Mouse (Mus musculus) heart, adult 2 months (tissue): ENCODE results near the gene A930018P22Rik. TPM values are rescaled to one million over a fixed set of nuclear protein-coding genes. Genes with fewer than 3 reads are reported as not detected.
"Not testable (repeated sequence)": the region's sequence is repeated elsewhere in the genome, so short reads cannot be mapped to it uniquely, and the experiment has no call there.

Experiments used
- DNase-seq, 2 experiments: peaks; one replicate each; pipeline ENCODE4 v3.0.0; 2021
- H3K27ac ChIP-seq: fragments of 200-600 bp; 2 replicates; pipeline ENCODE4 v1.8.1; 2022
- H3K27me3 ChIP-seq: fragments of 200-500 bp; 2 replicates; pipeline ENCODE4 v1.6.1; 2012; ENCODE audit warnings: mild to moderate bottlenecking, low read length, inconsistent platforms, mixed read lengths; ENCODE audit not compliant: control insufficient read depth, insufficient read depth
- H3K36me3 ChIP-seq: fragments of 200-500 bp; 2 replicates; pipeline ENCODE4 v1.6.1; 2012; ENCODE audit warnings: low read length, inconsistent platforms; ENCODE audit not compliant: control insufficient read depth, insufficient read depth
- H3K4me1 ChIP-seq: fragments of 200-500 bp; 2 replicates; pipeline ENCODE4 v1.6.1; 2011; ENCODE audit warnings: low read length; ENCODE audit not compliant: control insufficient read depth, insufficient read depth
- H3K4me3 ChIP-seq: fragments of 200-600 bp; 2 replicates; pipeline ENCODE4 v1.8.1; 2022
- H3K79me2 ChIP-seq: fragments of 200-500 bp; replicated peaks from 2 replicates; pipeline ENCODE4 v1.6.1; 2012; ENCODE audit warnings: mild to moderate bottlenecking, inconsistent platforms, low read length, moderate library complexity, mixed read lengths; ENCODE audit not compliant: control insufficient read depth, insufficient read depth
- H3K9ac ChIP-seq: fragments of 200-500 bp; 2 replicates; pipeline ENCODE4 v1.6.1; 2012; ENCODE audit warnings: low read depth, mild to moderate bottlenecking, control low read depth, inconsistent platforms, low read length, mixed read lengths
- CTCF ChIP-seq: fragments of 200-600 bp; IDR thresholded peaks from 2 replicates; pipeline ENCODE4 v1.8.1; 2022; ENCODE audit warnings: antibody characterized with exemption, mild to moderate bottlenecking, moderate library complexity
- EP300 ChIP-seq: fragments of 200-500 bp; IDR thresholded peaks from 2 replicates; pipeline ENCODE4 v1.6.1; 2011; ENCODE audit warnings: low read depth, low read length, control low read depth; ENCODE audit not compliant: insufficient read depth
- POLR2A ChIP-seq: fragments of 200-500 bp; IDR thresholded peaks from 2 replicates; pipeline ENCODE4 v1.6.1; 2011; ENCODE audit warnings: mild to moderate bottlenecking, low read depth, low read length, control low read depth; ENCODE audit not compliant: insufficient read depth
- WGBS: fragments of 180-500 bp; shearing (Covaris S2); methylation state at CpG from one replicate; pipeline ENCODE4 v1.1.7; 2018; 5-methylcytosine and 5-hydroxymethylcytosine counted together
- intact Hi-C: fragments of 180-260 bp; cut with DNase I; formaldehyde crosslinking; loops from one replicate; pipeline ENCODE4 v1.15.1; 2025
- polyA plus RNA-seq: library from polyadenylated mRNA; depleted of rRNA; stranded (reverse); fragments of >200 nt; gene quantifications from 2 replicates; pipeline ENCODE4 v1.2.3, GENCODE M21; 2012
- total RNA-seq, 2 experiments: library from RNA; stranded (reverse); gene quantifications; 2 replicates each; pipeline ENCODE4 v1.2.3; 2021

The A930018P22Rik gene
- total and polyA plus RNA-seq, 3 experiments = 0.48 to 0.63 TPM; not detected in 1

DNA sequence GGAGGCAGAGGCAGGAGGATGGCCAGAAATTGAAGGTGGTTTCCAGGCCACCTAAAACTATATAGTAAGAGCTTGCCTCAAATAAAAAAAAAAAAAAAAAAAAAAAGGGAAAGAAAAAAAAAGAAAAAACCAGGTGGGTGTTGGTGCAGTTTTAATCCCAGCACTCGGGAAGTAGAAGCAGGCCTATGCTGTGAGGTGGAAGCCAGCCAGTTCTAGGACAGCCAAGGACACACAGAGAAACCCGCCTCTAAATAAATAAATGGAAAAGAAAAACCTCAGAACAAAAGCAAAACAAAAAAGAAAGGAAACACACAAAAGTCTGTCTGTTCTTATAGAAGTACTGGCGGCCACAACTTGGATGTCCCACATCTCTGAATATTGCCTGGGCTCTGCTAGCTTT is 7.7 kb upstream of the A930018P22Rik start:
- no peak for DNase-seq
- H3K4me3 ChIP-seq = no peak overlapping the region
- WGBS = 68% methylated on average over 3 of the region's 3 CpGs
- H3K4me1 ChIP-seq = no peaks in the 10 kb centered on the region
- H3K79me2 ChIP-seq = no peaks in the 10 kb centered on the region
- no peaks in the 10 kb centered on the region; the same call in none of the 2 replicates for H3K36me3 ChIP-seq
- H3K27ac ChIP-seq = no peak overlapping the region
- H3K9ac ChIP-seq = no peak overlapping the region
- no peaks in the 10 kb centered on the region for H3K27me3 ChIP-seq
- TF ChIP-seq POLR2A (no peak), CTCF (no peak), EP300 (no peak)
- intact Hi-C loops = no loop called here

DNA sequence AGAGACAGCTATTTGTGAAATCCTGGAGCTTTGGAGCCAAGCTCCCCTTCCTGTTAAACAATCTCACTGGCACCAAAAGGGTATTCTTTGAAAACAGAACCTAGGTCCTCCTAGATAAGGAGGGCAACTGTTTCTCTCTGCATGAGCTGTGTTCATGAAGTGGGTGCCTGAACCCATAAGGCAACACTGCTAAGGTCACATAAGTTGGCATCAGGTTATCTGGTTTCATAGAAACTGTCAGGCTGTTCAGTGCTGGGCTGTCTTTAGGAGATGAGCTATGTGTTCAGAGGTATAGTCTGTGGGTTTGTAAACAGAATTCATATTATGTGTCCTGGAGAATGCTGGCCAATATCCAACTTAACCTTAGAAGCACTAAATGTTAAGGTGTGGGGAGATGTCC is 5.4 kb upstream of the A930018P22Rik start:
- H3K4me3 ChIP-seq, H3K79me2 ChIP-seq, H3K36me3 ChIP-seq, H3K27me3 ChIP-seq, H3K27ac ChIP-seq, DNase-seq, H3K9ac ChIP-seq, H3K4me1 ChIP-seq, intact Hi-C loops: not testable (repeated sequence)

DNA sequence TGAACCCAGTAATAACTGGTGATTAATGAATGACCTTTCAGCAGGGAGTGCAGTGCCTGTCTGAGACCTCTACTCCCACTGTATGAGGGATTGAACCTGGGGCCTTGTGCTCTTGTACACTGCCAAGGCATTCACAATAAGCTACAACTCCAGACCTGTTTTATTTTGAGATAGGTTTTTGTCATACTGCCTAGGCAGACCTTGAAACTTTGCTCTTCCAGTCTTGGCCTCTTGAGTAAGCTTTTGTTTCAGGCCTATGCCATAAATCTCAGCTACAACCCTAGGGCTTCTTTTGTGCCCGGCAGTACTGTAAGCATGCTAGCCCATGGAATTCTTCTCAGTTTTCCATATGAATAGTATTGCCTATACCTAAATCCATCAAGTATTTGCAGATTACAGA is 3.5 kb upstream of the A930018P22Rik start:
- Histone ChIP-seq H3K36me3 (peaks cover 6% of the 10 kb centered on the region; the same call in 1 of the 2 replicates), H3K27ac (peak overlapping the region; percentile 82), H3K79me2 (no peaks in the 10 kb centered on the region), H3K27me3 (no peaks in the 10 kb centered on the region), H3K9ac (no peak overlapping the region), H3K4me3 (no peak overlapping the region), H3K4me1 (peaks cover 7% of the 10 kb centered on the region)
- 90% methylated on average over 1 of the region's 1 CpGs for WGBS
- intact Hi-C loops = no loop called here
- DNase-seq = no peak
- TF ChIP-seq EP300 (no peak), POLR2A (no peak), CTCF (no peak)

DNA sequence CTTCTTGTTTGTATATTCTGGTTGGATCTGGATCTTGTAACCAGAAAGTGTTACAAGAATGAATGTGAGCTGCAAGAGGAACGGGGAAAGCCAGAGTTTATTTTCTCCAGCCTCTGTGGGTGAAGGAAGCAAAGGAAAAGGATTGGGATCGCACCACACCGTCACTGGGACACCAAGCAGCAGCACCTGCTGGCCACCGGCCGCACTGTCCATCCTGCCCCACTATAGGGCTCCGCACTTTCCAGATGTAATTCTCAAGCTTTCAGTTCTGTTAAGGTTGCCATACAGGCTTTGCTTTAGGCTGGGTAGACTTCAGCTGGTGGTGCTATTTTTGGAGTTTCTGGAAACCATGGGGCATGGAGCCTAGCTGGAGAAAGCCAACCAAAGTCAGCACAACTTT is 2.3 kb upstream of the A930018P22Rik start:
- WGBS = 39% methylated on average over 6 of the region's 6 CpGs
- Histone ChIP-seq H3K4me3 (no peak overlapping the region), H3K4me1 (peaks cover 7% of the 10 kb centered on the region), H3K27me3 (no peaks in the 10 kb centered on the region), H3K27ac (peak overlapping the region; percentile 82), H3K36me3 (peaks cover 6% of the 10 kb centered on the region; the same call in 1 of the 2 replicates), H3K79me2 (no peaks in the 10 kb centered on the region), H3K9ac (peak overlapping the region; percentile 2; the same call in 1 of the 2 replicates)
- intact Hi-C loops = loop anchor here (10.0 kb wide), 1 partner anchor 86 kb away; no protein-coding TSS in a partner anchor
- peak; percentile 24 to 34 for DNase-seq
- TF ChIP-seq POLR2A (no peak), CTCF (peak; percentile 43), EP300 (0 out of 2 replicates have a peak, but pooled peaks have one; percentile 39)

DNA sequence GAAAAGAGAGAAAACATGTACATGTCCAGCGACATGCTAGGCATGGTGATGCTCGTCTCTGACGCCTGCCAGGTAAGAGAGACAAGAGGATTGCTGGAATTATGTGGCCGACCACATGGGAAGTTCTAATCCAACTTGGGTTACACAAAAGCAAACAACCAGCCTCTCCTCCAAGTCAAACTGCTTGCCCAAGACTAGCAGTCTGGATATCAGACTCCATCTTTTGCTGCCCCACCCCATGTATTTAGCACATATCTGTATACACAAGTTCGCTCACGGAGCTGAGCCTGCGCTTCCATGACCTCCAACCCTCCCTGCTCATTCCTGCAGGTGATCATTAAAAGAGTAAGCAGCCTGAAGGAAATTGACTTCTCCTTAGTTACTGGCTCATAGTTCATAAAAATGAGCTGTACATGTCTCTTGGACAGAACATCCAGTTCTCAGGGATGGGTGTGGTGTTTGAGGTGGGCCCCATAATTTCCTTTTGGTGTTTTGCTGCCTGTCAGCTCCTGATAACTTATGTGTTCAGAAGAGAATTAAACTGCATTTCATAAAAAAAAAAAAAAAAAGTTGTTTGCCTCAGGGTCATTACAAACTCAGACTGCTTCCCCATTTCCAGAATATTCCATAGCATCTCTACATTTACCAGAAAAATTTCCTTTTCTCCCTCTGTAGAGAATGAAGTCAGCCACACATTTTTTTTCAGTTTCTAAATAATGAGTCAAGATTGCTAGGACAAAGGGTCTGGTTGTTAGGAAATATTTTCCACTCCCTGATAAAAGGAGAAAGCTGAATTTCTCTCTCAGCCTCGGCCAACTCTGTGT is 676 bp upstream of the A930018P22Rik start:
- no peaks in the 10 kb centered on the region for H3K79me2 ChIP-seq
- H3K9ac ChIP-seq = no peak overlapping the region
- H3K27ac ChIP-seq = peak overlapping the region; percentile 82
- WGBS = 64% methylated on average over 8 of the region's 8 CpGs
- intact Hi-C loops = loop anchor here (1.0 to 10.0 kb wide), 2 partner anchors 27 to 87 kb away; partner anchors contain the start of gene Cd59a
- DNase-seq = peak; percentile 26 to 29
- H3K4me1 ChIP-seq = peaks cover 7% of the 10 kb centered on the region
- H3K36me3 ChIP-seq = peaks cover 6% of the 10 kb centered on the region; the same call in 1 of the 2 replicates
- H3K4me3 ChIP-seq = peak overlapping the region; percentile 82
- no peaks in the 10 kb centered on the region for H3K27me3 ChIP-seq
- no peak for TF ChIP-seq POLR2A
- 0 out of 2 replicates have a peak, but pooled peaks have one; percentile 29 for TF ChIP-seq EP300

DNA sequence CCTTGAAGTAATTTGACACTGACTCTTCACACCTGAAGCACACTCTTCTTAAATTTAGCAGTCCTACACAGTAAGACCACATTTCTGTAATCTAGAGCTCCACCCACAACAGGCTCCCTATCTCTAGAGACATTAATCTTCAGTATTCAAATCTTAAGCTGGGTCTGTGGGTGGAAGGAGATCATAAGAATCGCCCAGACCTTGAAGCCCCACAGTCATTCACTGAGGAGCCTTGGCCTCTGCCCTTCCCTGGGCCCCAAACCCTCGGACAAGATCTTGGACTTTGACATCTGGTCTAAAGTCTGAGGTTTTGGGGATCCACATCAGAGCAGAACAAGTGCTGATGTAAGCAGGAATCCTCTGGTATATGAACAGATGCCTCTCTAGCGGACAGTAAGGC is 971 bp downstream of the A930018P22Rik start:
- no peaks in the 10 kb centered on the region for H3K27me3 ChIP-seq
- peaks cover 6% of the 10 kb centered on the region; the same call in 1 of the 2 replicates for H3K36me3 ChIP-seq
- no peak overlapping the region for H3K9ac ChIP-seq
- no peak overlapping the region for H3K4me3 ChIP-seq
- peaks cover 7% of the 10 kb centered on the region for H3K4me1 ChIP-seq
- H3K27ac ChIP-seq = peak overlapping the region; percentile 82; the same call in 1 of the 2 replicates
- DNase-seq = no peak
- intact Hi-C loops = loop anchor here (10.0 kb wide), 1 partner anchor 89 kb away; no protein-coding TSS in a partner anchor
- no peak for TF ChIP-seq EP300
- no peak for TF ChIP-seq CTCF
- TF ChIP-seq POLR2A = no peak
- WGBS = 69% methylated on average over 3 of the region's 3 CpGs
- no peaks in the 10 kb centered on the region for H3K79me2 ChIP-seq
